Mouse (Mus musculus) cerebellum, adult 18-20 months (tissue): ENCODE data around the gene Phactr4.

Experiments
- DNase-seq, 2 experiments: peaks; one replicate each; pipeline ENCODE4 v3.0.0; 2021

Phactr4 gene

DNA sequence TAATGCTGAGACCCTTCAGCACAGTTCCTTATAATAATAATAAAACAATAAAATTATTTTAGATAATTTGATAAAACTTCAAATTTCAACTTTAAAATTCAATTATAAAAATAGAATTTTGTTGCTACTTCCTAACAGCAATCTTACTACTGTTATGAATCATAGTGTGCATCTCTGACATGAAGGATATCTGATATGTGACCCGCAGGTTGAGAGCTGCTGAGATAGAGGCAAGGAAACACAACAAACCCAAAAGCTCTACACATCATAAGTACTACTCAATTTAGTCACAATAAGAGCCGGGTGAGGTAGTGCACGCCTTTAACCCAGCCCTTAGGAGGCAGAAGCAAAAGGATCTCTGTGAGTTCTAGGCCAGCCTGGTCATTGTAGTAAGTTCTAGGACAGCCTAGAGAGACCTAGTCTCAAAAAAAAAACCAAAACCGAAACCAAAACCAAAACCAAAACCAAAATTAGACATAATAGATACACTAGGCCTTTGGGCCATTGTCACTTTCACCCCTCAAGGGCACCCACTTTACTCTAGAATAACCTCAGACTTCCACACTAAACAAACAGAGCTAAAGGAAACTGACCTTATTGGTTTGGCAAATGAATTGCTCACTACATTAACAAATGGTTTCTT, 12.6 kb downstream of the Phactr4 start:
- no peak for DNase-seq

DNA sequence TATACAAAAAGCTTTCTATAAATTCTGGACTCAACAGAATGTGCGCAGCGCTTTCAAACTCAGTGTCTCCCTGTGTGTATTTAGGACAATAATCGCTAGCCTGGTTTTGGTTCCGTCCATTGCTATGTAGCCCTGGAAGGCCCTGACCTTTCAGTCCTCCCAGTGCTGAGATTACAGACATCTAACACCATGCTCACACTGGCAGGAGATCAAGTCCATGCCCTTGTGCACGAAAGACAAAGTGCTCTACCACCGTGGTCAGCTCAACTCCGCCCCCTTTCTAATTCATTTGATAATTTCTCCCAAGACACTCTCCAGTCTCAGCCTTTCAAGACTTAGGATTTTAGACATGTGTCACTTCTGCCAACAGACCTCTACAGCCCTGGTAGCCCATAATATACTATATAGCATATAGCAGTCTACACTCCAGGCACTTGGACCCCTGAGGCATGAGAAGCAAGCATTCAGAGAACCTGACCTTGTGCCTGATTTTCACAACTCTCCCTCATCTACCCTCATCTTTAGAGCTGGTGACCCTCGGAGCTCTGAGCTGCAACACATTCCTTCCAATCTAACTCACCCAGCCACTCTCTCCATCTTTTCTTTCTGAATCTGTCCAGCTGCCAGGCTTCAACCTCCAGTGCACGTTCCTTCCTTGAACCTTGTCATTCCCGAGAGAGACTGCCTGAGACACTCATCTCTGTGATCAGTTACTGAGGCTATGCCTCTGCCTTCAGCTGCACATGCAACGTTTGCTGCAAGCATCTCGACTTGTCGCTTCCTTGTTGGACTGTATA, 15.7 kb downstream of the Phactr4 start:
- DNase-seq, result no peak

DNA sequence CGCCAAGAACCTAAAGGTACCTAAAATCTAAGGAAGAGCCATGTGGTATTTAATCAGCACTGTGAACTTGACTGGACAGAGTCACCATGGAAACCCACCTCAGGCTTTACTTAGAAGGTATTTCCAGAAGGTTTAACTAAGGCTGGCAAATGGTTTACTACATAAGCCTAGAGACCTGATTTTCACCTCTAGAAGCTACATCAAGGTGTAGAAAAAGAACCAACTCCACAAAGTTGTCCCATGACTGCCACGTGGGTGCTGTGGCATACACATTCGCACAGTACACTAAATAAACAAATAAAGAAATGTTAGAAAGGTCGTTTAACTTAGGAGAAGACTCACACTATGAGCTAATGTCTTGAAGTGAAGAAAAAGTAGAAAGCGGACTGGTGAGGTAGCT, 17.7 kb downstream of the Phactr4 start:
- DNase-seq, result no peak

DNA sequence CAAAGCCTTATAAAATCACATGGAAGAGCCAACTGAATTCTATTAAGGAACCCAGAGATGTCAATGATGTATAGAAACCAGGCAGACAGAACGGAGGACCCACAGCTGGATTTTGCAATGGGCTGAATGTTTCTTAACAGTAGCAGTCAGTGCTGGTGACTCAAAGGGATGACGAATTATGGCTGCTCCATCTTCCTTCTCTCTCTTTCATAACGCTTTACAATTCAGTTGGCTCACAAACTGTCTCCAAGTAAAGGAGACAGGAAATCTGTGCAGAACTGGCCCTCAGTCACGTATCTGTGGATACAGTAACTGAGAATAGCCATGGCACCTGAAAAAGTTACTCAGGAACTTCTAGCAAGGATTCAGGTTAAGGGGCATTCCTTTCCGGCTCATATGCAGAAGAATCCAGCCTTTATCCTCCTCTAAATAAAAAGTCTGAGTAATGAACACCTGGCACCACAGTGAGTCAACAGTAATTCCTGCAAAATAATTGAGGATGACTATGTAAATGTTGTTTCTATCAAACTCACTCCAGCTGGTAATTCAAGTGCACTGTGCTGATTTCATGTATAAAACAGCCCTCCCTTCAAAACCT, 19.1 kb downstream of the Phactr4 start:
- no peak for DNase-seq

DNA sequence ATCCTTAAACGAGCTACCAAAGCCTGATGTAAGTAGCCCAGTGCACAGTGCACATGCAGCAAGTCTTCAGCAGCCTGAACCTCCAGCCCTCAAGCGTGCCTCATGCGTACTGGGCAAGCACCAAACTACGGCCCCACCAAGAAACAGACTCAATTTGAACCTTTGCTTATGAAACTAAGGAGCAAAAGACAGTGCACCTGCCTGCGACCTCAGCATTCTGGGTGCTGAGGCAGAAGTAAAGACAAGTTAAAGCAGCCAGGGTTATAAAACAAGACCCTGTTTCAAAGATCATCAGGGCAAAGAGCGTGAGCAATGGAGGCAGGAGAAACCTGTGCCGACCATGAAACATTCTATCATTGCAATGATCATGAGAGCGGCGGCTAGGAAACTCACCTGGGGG, 21.3 kb downstream of the Phactr4 start:
- no peak for DNase-seq

DNA sequence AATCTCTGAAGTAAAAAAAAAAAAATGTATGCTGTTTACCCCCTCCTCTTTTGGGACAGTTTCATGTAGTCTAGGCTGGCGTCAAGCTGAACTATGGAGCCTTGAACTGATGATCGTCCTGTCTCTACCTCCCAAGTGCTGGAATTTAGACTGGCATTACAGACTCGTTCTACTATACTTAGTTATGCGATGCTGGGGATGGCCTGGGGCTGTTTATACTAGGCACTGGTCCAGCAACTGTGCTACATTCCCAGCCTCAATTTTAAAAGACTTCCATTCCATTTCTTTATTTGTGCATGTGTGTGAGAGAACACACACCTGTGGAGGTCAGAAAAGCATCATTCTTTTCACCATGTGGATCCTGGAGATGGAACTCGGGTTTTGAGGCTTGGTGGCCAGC, 23.4 kb downstream of the Phactr4 start:
- no peak for DNase-seq

DNA sequence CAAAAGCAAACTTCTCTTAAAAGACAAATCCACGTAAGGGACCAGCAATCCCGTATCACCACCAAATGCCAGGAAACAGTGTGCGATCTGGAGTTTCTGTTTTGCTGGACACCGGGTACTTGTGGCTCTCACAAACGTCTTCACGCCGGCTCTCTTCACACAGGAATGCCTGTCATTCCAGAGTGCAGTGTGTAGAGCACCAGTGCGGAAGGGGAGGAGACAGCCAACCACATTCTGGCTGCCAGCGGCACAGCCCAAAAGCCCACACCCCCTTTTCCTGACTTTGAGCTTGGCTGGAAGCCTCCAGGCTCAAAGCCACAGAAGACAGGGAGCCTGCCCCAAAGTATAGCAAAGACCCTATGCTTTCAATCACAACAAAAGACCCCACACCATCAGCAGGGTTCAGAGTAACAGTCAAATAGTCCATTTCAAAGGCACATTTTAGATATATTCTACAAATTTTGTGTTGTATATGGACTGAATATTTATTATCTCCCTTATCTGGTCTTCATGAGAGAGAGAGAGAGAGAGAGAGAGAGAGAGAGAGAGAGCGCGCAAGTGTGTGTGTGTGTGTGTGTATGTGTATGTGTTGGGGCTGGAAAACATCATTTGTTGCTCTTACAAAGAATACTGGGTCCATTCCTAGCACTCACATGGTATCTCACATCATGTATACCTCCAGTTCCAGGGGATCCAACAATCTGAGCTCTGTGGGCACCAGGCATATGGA, 24.1 kb downstream of the Phactr4 start:
- DNase-seq, result no peak

DNA sequence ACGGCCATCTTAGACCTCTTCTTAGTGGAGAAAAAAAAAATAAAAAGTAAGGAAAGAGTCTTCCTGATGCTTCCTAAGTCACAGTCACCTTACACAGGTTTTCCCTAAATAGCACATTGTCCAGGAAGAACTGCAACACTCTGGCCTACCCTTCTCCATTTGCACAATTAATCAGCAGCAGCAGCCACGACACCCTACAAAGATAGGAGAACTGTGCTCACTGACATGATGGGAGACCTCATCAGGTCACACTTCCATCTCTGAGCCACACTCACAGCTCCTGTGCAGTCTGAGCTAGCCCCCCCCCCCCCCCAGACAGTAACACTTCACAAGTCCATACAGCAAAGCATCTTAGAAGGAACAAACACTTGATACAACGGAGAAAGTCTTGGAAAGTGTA, 25.2 kb downstream of the Phactr4 start:
- no peak for DNase-seq

DNA sequence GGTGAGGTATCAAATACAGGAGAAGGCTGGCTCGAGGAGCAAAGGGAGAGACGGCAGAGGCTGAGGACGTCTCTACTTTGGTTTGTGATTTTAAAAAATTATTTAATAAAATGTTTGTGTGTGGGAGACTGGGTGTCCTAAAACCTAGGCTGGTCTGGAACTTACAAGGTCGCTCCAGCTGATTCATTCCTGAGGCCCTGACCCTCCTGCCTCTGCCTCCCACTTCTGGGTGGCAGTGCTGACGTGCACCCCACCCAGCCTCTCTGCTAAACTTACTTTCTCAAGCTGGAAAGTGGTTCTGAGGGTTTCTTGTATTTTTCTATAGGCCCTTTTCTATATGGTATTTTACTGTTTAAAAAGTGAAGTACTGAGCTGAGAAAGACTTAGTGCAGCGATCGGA, 26.0 kb downstream of the Phactr4 start:
- no peak for DNase-seq

DNA sequence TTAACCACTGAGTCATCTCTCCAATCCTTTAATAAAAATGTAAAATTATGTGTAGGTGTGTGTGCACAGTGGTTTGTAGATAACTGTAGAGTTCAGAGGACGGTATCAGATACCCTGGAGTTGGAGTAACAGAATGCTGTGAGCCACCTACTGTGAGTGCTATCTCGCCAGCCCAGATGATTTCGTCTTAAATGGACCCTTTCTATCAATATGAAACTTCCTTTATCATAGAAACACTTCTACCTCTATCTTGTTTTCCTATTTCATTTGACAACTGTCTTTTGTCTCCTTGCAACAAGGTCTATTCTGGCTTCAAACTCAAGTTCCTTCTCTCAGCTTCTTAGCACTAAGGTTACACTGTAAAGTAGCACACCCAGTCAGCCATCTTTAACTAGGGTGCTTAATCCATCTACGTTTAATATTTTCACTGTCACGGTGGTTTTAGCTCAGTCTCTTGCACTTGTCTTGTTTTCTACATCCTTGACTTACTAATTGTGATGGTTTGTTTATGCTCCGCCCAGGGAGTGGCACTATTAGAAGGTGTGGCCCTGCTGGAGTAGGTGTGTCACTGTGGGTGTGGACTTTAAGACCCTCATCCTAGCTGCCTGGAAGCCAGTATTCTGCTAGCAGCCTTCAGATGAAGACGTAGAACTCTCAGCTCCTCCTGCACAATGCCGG, 31.1 kb downstream of the Phactr4 start:
- DNase-seq, result no peak

DNA sequence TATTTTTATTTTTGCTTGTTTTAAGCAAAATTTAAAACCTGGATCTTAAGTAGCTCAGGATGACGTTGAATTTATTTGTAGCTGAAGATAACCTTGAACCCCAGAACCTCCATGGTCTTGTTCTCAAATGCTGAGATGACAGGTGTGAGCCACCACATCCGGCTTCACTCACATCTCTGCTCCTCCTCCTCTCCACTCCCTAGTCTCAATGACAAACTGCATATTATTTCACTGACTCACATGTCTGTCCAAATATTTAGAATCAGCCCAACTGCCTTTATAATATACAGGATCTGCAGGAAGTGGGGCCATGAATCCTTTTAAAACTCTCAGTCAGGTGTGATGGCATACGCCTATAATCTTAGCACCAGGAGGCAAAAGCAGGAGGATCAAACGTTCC, 33.0 kb downstream of the Phactr4 start:
- DNase-seq, result no peak

DNA sequence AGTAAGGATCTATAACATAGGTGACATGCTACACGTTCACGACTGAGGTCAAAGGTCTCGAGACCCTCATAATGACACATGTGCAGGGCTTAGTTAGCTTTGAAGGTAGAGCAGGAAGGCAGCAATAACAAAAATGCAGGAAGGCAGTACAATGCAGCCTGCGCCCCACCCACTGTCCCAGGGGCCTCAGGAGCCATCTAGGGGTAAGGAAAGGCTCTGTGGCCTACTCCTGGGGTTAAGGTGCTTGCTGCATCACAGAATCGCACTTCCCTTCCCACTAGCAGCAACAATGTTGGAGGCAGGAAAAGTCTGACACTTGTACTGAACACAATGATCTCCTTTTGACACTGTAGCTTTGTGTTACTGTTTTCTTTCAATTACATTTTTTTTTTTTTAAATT, 34.7 kb downstream of the Phactr4 start:
- DNase-seq, result no peak

DNA sequence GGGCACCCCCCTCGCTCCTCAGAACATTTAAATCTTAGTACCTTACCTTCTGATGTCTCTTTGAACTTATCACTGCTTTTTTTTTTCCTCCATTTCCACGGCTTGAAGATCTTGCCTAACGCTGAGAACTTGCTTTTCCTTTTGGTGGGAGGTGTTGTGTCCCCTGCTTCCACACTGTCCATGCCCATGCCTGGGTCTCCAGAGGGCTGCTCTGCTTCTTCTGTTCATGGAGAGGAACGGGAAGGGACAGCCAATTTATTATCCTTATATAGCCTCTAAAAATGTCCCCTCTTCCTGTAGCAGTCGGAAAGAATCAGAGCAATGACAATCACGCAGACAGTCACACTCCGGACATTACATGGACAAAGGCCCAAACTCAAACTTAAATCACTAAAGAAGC, 35.4 kb downstream of the Phactr4 start:
- DNase-seq, result no peak

DNA sequence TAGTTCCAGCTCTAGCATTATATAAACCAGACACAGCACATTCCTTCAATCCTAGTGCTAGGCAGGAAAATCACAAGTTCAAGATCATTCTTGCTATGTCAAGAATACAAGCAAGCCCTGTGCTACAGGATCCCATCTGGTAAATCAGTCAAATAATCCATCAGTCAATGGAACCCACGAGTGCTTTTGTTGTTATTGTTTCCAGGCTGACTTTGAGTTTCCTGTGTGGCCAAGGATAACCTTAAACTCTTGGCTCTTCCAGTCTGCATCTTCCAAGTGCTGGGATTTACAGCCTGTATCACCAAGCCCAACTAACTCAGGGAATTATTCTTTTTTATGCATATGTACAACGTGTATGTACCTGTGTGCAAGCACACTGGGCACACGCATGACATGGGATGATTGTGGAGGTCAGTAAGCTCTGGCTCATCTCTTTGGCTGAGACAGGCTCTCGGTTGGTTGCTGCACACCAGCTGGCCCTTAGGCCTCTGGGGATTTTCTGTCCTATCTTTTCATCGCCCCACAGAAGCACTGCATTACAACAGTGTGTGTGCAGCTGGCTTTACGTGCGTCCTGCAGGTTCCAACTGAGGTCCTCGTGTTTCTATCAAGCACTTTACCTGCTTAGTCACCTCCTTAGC, 36.4 kb downstream of the Phactr4 start:
- DNase-seq, result no peak

DNA sequence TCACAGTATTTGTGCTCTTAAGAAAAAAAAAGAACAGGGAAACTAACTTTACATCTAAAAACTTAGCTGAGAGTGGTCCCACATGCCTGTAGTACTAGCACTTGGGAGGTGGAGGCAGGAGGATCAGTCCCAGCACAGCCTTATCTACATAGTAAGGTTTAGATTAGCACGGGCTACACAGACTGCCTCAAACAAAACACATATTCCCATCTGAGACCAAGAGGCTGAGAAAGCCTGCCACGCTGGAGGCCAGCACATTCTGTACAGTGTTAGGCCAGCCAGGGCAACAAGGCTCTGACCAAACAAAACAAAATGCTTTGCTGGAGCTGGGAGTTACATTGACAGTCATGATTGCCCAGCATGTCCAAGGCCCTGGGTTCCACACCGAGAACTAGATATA, 38.8 kb downstream of the Phactr4 start:
- no peak for DNase-seq

DNA sequence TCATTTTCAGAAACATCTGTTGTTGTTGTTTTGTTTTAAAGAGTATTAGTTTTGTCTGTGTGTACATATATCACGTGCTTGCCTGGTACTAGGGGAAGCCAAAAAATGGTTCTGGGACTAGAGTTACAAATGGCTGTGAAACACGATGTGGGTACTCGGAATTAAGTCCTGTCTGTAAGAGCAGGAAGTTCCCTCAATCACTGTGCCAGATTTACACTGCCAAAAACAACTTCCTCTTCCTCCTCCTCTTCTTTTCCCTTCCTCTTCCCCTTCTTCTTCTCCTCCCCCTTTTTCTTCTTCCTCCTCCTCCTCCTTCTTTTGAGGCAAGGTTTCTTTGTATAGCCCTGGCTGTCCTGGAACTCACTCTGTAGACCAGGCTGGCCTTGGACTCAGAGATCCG, 40.0 kb downstream of the Phactr4 start:
- DNase-seq, result no peak

DNA sequence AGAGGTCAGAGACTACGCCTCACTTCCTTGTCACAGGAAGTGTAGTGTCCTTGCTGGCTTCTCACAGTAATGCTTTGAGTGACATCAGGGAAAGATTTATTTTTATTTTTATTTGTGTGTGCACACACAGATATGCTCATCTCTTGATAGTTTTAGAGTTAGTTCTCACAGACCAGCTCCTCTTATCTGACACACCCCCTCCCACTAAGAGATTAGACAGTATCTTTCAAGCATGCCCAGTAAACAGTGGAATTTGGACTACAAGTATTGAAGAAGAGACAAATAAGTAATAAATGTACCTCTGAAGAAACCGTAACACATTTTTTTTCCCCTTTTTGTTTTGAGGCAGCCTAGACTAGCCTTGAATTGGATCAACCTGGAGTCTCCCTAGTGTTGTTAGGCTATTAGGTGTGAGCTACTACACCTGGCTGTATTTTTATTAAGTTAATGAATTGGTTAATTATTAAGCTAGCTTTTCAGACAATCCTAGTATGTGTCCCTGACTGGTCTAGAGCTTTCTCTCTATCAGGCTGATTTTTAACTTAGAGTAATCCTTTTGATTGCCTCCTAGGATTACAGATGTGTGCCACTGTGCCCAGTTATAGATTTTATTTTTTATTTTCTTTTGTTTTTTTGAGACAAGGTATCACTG, 41.2 kb downstream of the Phactr4 start:
- DNase-seq, result no peak

DNA sequence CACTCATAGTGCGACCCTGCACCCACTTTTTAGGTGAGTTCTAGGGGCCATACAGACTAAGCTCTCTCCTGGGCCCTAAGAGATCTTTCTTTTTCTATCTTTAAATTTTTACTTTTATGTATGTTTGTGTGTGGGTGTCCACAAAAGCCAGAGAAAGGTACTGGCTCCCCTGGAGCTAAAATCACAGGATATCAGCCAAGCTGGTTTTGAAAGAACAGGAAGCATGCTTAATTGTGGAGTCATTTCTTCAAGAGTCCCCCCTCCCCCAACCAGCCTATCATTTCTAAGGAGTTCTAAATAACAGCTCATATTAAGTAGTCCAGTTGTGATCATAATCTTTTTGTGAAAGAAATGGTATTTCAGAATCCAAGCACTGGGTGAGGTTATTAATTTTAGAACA, 48.5 kb downstream of the Phactr4 start:
- no peak for DNase-seq

DNA sequence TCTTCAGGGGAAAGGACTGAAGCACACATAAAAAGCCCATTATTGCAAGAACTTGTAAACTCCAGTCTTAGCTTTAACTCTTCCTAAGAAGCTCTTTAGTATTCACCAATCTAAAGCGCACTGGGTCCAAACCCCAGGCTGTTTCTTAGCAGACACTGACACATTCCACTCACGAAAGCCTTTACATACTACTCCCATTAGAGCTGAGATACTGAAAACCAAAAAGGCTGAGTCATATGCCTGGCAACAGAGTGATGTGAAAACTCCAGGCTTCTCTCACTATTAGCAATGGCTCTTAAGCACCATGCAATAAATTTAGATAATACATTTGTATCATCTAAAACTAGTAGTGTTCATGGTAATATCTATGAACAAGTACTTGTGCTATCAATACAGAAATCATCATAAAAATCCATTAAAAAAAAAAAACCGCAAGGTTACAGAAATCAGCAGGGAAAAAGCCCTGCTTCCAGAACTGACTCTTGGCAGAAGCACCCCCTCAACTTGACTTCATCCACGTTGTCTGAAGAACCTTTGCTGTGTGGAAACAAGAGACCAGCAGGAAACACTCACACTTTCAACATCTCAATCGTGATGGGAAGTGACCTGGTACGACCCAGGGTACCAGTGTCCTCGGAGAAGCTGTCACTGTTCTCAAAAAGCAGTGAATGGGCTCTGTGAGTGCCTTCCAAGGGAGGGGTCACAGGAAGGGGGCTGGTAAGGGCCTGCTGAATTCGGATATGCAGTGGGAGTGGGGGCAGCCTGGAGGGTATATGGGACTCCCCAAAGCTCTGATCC, 52.1 kb downstream of the Phactr4 start:
- DNase-seq, result no peak

DNA sequence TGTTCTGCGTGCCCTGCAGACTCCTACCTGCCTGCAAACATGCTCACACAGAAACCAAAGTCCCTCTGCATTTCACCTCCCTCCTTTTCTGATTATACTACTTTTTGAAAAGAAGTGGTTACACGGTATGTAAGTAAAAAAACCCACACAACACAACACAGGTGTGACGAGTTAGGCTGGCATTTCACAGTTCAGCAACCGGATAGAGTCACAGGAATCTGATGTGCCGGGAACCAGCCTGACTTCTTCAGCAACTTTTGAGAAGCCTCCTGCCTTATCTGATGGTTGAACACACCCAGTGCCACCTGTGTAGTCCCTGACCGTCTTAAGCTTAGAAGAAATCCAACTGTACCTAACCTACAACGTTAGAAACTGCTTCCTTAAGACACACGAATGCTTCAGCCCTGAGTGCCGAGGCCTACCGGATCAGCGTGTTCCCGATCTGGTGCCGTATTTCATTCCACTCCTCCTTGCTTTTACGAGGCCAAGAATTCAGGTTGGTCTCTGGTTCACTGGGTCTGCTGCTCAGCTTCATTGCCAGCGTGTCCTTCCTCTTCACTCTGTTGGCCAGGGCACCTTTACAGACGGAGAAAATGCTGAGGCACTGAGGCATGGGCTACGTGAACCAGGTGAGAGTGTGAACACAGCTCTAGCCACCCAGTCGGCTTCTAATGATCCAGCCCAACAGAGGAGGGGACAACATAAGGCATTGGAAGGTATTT, 54.6 kb downstream of the Phactr4 start:
- DNase-seq, result no peak
